Mouse (Mus musculus): ENCODE results near the gene Pilra. TPM values are rescaled to one million over a fixed set of nuclear protein-coding genes. Genes with fewer than 3 reads are reported as not detected.
A peak's percentile ranks its signal among the peaks of the same experiment; 100 is the strongest.
"Not testable (repeated sequence)": the region's sequence is repeated elsewhere in the genome, so short reads cannot be mapped to it uniquely, and the experiment has no call there.

Pilra gene
- total RNA-seq (2014; rRNA removed) (0.07 and 0.47 TPM in 2 replicates), polyA plus RNA-seq (2015; fragmentation: Nextera tagmentation; extraction: Ambion mirVana) (0.43 and 0.46 TPM in 2 replicates)

DNA sequence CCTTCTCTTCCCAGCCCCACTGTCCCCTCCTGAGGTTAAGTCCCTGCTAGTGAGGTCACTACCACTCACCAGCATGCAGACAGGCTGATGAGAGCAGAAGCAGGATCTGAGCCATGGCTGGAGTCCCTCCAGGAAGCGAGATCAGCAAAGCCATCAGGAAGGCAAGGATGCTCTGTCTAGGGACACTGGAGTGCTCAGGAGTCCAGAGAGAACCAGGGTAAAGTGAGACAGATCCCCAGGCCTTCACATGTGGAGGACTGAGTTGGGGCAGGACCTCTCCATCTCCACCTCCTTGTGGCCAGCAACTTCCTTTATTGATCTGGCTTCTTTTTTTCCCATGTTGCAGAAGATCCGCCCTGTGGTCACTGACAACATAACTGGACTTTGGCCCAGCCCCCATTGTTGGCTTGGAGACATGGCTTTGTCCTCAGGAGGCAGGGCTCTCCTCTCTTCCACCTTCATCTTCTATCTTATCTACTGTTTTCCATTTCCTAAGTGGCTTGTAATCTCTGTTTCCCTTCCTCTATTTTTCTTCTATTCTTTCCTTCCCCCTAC lies at the start of gene Pilra:
Gene Pilra (minus strand): TSS at position 316 of the 555 bp plus-strand sequence.
- H3K9ac ChIP-seq (replicated peaks; ENCODE audit: low read length); H3K36me3 ChIP-seq (ENCODE audit: insufficient read depth, low read length); H3K9me3 ChIP-seq (ENCODE audit: low read length); H3K4me1 ChIP-seq (ENCODE audit: insufficient read depth, low read length); H3K4me3 ChIP-seq (ENCODE audit: low read length); DNase-seq (ENCODE audit: low spot score); ATAC-seq; H3K27ac ChIP-seq; H3K27me3 ChIP-seq (ENCODE audit: insufficient read depth, low read length); H3K4me2 ChIP-seq (ENCODE audit: low read depth, low read length): not testable (repeated sequence)
- 64% methylated on average over 1 of the region's 2 CpGs for WGBS

DNA sequence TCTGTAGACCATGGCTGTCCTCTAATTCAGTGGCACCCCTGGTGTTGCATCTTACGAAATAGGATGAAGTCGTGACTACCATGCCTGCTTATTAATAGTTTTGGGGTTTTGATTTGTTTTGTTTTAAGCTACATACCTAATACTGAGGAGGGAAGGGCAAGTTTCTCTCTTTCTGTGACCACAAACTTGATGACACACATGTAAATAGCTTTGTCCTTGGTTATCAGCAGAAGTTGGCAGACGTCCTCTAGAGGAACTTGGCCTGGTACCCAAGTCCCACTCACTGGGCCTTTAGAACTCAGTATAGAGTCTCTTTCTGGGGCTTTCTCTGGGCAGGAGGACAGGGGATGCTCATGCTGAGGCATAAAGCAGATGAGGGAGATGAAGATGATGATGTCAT lies 47.3 kb upstream of the Pilra start:
- no peaks in the 10 kb centered on the region for H3K9me3 ChIP-seq (ENCODE audit: low read length)
- ATAC-seq, result no peak
- H3K4me1 ChIP-seq (ENCODE audit: insufficient read depth, low read length), result no peaks in the 10 kb centered on the region
- no peaks in the 10 kb centered on the region for H3K27me3 ChIP-seq (ENCODE audit: insufficient read depth, low read length)
- no peak for TF ChIP-seq CTCF (IDR thresholded peaks at IDR 0.05; ENCODE audit: low read depth)
- no peak for DNase-seq (ENCODE audit: low spot score)
- H3K9ac ChIP-seq (replicated peaks; ENCODE audit: low read length), result no peak overlapping the region
- no peak overlapping the region for H3K4me2 ChIP-seq (ENCODE audit: low read depth, low read length)
- 83% methylated on average over 3 of the region's 3 CpGs for WGBS
- no peaks in the 10 kb centered on the region for H3K36me3 ChIP-seq (ENCODE audit: insufficient read depth, low read length)
- H3K27ac ChIP-seq, result no peak overlapping the region
- no peak overlapping the region for H3K4me3 ChIP-seq (ENCODE audit: low read length)

DNA sequence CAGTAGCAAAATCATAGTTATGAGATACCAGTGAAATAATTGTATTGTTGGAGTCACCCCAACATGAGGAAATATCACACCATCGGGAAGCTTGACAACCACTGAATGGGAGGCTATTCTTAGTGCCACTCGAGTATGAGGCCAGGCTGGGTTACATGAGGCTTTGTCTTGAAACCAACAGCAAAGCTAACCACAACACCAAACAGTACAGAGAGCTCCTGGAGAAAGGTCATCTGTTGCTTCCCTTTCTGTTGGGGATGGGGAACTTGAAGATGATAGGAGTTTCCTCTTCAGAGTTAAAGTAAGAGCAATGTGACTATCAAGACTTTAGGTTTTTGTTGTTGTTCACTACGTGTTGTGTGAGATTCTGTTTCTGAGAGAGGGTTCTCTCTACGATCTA lies 46.8 kb upstream of the Pilra start:
- no peak for TF ChIP-seq CTCF (IDR thresholded peaks at IDR 0.05; ENCODE audit: low read depth)
- ATAC-seq, result no peak
- 84% methylated on average over 4 of the region's 4 CpGs for WGBS
- no peak overlapping the region for H3K9ac ChIP-seq (replicated peaks; ENCODE audit: low read length)
- no peak overlapping the region for H3K4me3 ChIP-seq (ENCODE audit: low read length)
- no peak overlapping the region for H3K27ac ChIP-seq
- H3K4me1 ChIP-seq (ENCODE audit: insufficient read depth, low read length), result no peaks in the 10 kb centered on the region
- H3K36me3 ChIP-seq (ENCODE audit: insufficient read depth, low read length), result no peaks in the 10 kb centered on the region
- no peaks in the 10 kb centered on the region for H3K9me3 ChIP-seq (ENCODE audit: low read length)
- no peak for DNase-seq (ENCODE audit: low spot score)
- H3K27me3 ChIP-seq (ENCODE audit: insufficient read depth, low read length), result no peaks in the 10 kb centered on the region
- no peak overlapping the region for H3K4me2 ChIP-seq (ENCODE audit: low read depth, low read length)

DNA sequence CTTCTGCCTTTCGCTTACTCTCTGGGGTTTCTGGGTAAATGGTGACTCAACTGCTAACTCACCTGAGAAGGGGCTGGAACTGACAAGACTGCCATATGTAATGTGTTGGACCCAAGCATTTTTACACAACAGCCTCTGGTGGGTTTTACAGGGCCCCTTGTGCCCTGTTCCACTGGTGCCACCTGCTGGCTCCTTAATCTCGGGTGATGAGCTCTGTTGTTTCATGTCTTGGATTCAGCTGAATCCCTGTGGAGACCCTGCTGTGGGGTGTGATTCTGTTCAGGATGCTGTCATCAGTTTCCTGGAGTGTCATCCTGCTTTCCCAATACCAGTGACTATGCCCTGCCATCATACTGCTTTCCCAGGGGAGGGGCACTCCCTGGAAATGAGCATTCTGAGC lies 41.8 kb upstream of the Pilra start:
- peak; percentile 31; the same call in 1 of the 2 replicates for TF ChIP-seq CTCF (IDR thresholded peaks at IDR 0.05; ENCODE audit: low read depth)

DNA sequence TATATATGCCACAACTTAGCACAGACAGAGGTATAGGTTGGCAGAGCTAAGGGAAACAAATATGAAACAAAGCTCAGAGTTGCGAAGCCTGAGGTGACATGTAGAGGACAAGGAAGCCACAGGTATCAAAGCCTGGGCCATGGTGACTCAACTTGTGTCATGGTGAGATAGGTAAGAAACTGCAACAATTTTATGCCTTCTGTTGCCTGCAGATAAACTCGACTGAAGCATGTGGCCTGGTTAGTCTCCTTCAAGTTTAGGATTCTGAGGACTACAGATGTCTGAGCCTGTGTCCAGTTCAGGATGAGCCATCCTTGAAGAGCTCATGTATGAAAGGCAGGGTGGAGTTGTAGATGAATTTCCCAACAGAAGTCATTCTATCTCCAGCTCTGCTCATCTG lies 39.0 kb upstream of the Pilra start:
- Histone ChIP-seq H3K27ac (no peak overlapping the region), H3K9ac (replicated peaks; ENCODE audit: low read length) (no peak overlapping the region), H3K36me3 (ENCODE audit: insufficient read depth, low read length) (no peaks in the 10 kb centered on the region), H3K9me3 (ENCODE audit: low read length) (no peaks in the 10 kb centered on the region), H3K4me3 (ENCODE audit: low read length) (no peak overlapping the region), H3K27me3 (ENCODE audit: insufficient read depth, low read length) (no peaks in the 10 kb centered on the region), H3K4me1 (ENCODE audit: insufficient read depth, low read length) (no peaks in the 10 kb centered on the region), H3K4me2 (ENCODE audit: low read depth, low read length) (no peak overlapping the region)
- DNase-seq (ENCODE audit: low spot score), result no peak
- TF ChIP-seq CTCF (IDR thresholded peaks at IDR 0.05; ENCODE audit: low read depth), result no peak
- no peak for ATAC-seq
- 89% methylated on average over 2 of the region's 2 CpGs for WGBS

More for the DNA sequence above, 41.8 kb upstream of the Pilra start:
- 57% methylated on average over 2 of the region's 2 CpGs for WGBS
- Histone ChIP-seq H3K4me2 (ENCODE audit: low read depth, low read length) (no peak overlapping the region), H3K9ac (replicated peaks; ENCODE audit: low read length) (no peak overlapping the region), H3K27ac (no peak overlapping the region), H3K27me3 (ENCODE audit: insufficient read depth, low read length) (no peaks in the 10 kb centered on the region), H3K9me3 (ENCODE audit: low read length) (no peaks in the 10 kb centered on the region), H3K4me1 (ENCODE audit: insufficient read depth, low read length) (no peaks in the 10 kb centered on the region), H3K4me3 (ENCODE audit: low read length) (no peak overlapping the region), H3K36me3 (ENCODE audit: insufficient read depth, low read length) (no peaks in the 10 kb centered on the region)
- ATAC-seq (no peak), DNase-seq (ENCODE audit: low spot score) (peak; percentile 17)

DNA sequence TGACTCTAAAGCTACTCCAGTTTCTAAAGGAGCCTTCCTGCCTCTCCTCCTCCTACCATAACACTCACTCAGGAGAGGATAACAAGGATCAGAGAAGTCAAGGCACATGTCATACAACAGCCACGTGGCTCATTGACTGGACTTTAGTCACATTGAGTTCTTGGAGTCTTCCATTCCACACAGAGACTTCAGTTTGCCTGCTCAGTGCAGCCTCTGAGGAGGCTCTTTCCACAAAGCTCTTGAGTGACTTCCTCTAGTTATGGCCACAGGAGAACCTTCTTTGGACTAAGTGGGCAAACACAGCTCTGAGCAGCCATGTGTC lies 36.3 kb upstream of the Pilra start:
- not testable (repeated sequence) for H3K9ac ChIP-seq (replicated peaks; ENCODE audit: low read length); H3K9me3 ChIP-seq (ENCODE audit: low read length); ATAC-seq; H3K36me3 ChIP-seq (ENCODE audit: insufficient read depth, low read length); H3K27ac ChIP-seq; H3K27me3 ChIP-seq (ENCODE audit: insufficient read depth, low read length); H3K4me3 ChIP-seq (ENCODE audit: low read length); DNase-seq (ENCODE audit: low spot score); H3K4me2 ChIP-seq (ENCODE audit: low read depth, low read length); H3K4me1 ChIP-seq (ENCODE audit: insufficient read depth, low read length)
- WGBS, result 36% methylated on average over 1 of the region's 1 CpGs

DNA sequence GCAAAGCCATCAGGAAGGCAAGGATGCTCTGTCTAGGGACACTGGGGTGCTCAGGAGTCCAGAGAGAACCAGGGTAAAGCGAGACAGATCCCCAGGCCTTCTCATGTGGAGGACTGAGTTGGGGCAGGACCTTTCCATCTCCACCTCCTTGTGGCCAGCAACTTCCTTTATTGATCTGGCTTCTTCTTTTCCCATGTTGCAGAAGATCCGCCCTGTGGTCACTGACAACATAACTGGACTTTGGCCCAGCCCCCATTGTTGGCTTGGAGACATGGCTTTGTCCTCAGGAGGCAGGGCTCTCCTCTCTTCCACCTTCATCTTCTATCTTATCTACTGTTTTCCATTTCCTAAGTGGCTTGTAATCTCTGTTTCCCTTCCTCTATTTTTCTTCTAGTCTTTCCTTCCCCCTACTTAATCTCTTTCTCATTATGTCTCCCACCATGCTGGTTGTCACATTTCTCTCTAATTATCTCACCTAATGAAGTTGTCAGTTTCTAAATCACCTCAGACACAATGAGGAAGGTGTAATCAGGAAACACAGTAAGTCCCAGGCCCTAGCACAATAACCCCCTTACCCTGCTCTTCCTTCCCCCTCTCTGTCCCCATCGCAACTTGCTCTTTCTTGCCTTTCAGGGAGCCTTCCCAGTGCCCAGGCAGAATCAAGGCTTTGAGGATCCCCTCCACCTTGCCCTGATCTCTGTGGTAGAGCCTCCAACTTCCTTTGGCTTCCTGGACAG lies 35.7 kb upstream of the Pilra start, which contains the start of gene Pilrb2:
Gene Pilrb2 (minus strand): TSS at position 172 of the 737 bp plus-strand sequence.
- not testable (repeated sequence) for H3K4me1 ChIP-seq (ENCODE audit: insufficient read depth, low read length); H3K9me3 ChIP-seq (ENCODE audit: low read length); H3K36me3 ChIP-seq (ENCODE audit: insufficient read depth, low read length); H3K27me3 ChIP-seq (ENCODE audit: insufficient read depth, low read length); H3K9ac ChIP-seq (replicated peaks; ENCODE audit: low read length); H3K4me3 ChIP-seq (ENCODE audit: low read length); H3K4me2 ChIP-seq (ENCODE audit: low read depth, low read length); DNase-seq (ENCODE audit: low spot score); ATAC-seq; H3K27ac ChIP-seq
- 78% methylated on average over 2 of the region's 3 CpGs for WGBS

DNA sequence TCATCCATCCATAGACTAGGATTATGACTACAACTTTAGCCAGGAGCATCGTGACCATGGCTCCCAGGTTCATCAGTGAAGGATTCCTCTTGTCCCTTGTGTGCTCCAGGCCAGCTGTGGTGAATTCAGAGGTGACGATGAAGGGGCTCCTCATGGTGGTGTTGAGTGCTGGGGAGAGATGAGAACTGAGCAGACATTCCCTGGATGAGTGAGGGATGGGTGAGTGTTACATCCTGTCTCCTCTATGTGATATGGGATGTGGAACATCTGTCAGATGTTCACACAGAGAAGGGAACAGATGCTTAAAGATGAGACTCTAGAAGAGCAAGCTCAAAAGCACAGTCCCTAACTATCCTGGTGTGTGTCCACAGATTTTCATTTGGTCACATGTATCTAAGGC lies 32.5 kb upstream of the Pilra start:
- not testable (repeated sequence) for H3K4me1 ChIP-seq (ENCODE audit: insufficient read depth, low read length); H3K27ac ChIP-seq; H3K9ac ChIP-seq (replicated peaks; ENCODE audit: low read length); H3K4me3 ChIP-seq (ENCODE audit: low read length); H3K4me2 ChIP-seq (ENCODE audit: low read depth, low read length); H3K36me3 ChIP-seq (ENCODE audit: insufficient read depth, low read length); H3K9me3 ChIP-seq (ENCODE audit: low read length); ATAC-seq; H3K27me3 ChIP-seq (ENCODE audit: insufficient read depth, low read length); DNase-seq (ENCODE audit: low spot score)
- WGBS, result 70% methylated on average over 2 of the region's 2 CpGs

DNA sequence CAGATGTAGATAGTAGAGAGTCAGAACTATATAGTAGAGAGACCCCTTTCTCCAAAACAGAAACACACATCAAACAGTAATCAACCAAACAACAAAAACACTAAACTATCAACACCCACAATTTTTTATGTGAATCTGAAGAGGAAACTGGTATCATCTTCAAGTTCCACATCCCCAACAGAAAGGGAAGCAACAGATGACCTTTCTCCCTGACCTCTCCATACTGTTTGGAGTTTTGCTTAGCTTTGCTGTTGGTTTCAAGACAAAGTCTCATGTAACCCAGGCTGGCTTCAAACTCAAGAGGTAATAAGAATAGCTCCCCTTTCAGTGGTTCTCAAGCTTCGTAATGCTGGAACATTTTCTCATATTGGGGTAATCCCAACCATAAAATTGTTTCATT lies 27.9 kb upstream of the Pilra start:
- H3K9ac ChIP-seq (replicated peaks; ENCODE audit: low read length); H3K27ac ChIP-seq; H3K27me3 ChIP-seq (ENCODE audit: insufficient read depth, low read length); H3K4me3 ChIP-seq (ENCODE audit: low read length); H3K4me1 ChIP-seq (ENCODE audit: insufficient read depth, low read length); ATAC-seq; H3K36me3 ChIP-seq (ENCODE audit: insufficient read depth, low read length); DNase-seq (ENCODE audit: low spot score); H3K4me2 ChIP-seq (ENCODE audit: low read depth, low read length); H3K9me3 ChIP-seq (ENCODE audit: low read length): not testable (repeated sequence)
- WGBS, result 86% methylated on average over 1 of the region's 1 CpGs

All from hindbrain, postnatal 0 days (tissue).